Mouse (Mus musculus) ES-E14 (cell line): ENCODE measurements around the gene Spns3.

Experiments used
- CHD2 ChIP-seq: IDR thresholded peaks from 2 replicates; pipeline ENCODE4 v1.6.1; 2014; ENCODE audit warnings: mild to moderate bottlenecking, low read depth, low read length, inconsistent platforms
- MAFK ChIP-seq: IDR thresholded peaks from 2 replicates; pipeline ENCODE4 v1.6.1; 2014; ENCODE audit warnings: mild to moderate bottlenecking, low read depth, low read length, inconsistent platforms; ENCODE audit not compliant: insufficient read depth
- ZC3H11A ChIP-seq: IDR thresholded peaks from 2 replicates; pipeline ENCODE4 v1.6.1; 2012; ENCODE audit warnings: low read depth, mild to moderate bottlenecking, inconsistent platforms, low read length, borderline replicate concordance
- ZNF384 ChIP-seq: IDR thresholded peaks from 2 replicates; pipeline ENCODE4 v1.6.1; 2012; ENCODE audit warnings: low read depth, low read length, inconsistent platforms

GRCm38 (mm10) chr11:72508651-72509050 lies 41.7 kb downstream of the Spns3 start:
- no peak for TF ChIP-seq CHD2
- TF ChIP-seq ZC3H11A = no peak
- no peak for TF ChIP-seq MAFK
- TF ChIP-seq ZNF384 = no peak
